Mouse (Mus musculus) lung, postnatal 4 days (tissue): ENCODE data around the gene Cdc42ep1.
A peak's percentile ranks its signal among the peaks of the same experiment; 100 is the strongest.

Experiments used
- DNase-seq, 2 experiments: peaks; one replicate each; pipeline ENCODE4 v3.0.0; 2021

Gene Cdc42ep1

DNA sequence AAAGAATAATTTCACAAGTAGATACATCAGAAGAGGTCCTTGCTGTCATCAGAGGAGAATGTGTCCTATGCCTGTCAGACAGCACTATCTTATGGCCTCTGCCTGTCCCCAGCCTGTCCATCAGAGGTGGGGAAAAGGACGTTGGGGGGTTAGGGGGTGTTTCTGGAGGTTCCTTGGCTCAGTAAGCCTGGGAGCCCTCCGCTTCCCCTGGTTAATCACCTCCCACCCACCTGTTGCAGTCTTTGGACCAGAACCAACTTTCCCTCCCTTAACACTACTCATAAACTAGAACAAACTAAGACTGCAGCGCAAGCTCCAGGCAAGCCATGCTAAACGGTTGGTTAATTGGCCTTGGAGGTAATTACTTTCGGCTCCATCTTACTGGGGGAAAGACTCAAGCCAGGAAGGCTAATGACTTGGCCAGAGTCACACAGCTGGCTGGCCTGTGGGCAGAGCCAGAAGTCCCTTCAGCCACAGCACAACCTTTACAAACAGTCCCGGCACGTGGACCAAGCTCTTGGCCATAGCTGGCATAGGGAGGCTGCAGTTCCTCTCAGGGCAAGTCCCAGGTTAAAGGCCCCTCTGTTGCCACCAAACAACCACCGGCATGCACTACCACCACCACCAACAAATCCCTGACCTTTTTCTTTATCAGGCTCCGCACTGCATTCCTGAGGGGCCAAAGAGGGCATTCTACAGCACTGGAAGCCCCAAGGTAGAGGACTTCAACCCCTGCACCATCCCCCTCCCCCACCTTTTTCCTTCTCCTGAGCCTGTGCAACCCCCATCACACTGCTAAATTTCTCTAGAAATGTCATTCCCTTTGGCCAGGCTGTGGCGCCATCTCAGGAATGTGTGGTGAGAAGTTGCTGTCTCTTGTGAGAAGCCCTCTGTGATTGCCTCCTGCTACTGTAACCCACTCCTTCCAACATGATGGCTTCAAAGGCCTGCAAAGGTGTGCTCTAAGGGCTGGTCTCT is 11.4 kb upstream of the Cdc42ep1 start:
- DNase-seq, result peak in 1 of 2 experiments; percentile 24

DNA sequence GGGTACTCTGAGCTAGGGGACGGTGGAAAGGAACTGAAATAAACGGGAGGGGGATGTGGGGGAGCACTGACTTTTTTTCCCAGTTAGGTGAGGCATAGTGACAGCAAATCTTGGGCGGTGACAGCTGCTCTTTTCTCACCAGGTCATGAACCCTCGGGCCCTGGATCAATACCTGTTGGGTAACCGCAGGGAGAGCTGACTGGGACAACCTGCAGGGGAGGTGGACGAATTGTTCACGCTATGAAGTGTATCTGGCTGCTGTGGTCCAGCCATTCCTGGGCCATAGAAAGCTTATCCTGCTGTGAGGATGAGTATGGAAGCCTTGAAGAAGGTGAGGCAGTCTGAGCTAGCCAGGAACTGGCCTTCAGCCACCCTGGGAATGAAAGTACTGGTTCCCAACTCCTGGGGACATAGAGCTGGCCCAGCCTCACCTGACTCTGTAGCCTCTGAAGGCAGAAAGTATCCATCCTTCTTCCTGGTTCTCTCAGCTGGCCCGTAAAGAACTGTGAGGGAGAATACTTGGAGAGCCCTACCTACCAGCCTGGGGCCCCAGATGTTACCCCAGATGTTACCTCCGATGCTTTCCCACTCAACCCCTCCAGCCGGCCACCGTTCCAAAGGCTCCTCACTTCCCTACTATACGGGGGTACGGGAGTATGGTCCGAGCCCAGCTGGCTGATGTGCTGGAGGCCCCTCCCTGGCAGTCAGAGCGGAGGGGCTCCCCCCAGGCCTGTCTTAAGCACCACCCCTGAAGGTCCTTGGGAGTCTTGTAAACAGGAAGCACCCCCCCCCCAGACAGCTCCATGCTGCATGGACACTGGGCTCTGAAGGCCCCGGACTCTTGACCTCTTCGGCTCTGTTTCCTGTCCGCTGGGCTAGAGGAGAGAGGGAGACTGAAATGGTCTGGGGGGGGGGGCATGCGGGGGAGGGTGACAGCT is 10.4 kb upstream of the Cdc42ep1 start:
- peak; percentile 67 to 90 for DNase-seq

DNA sequence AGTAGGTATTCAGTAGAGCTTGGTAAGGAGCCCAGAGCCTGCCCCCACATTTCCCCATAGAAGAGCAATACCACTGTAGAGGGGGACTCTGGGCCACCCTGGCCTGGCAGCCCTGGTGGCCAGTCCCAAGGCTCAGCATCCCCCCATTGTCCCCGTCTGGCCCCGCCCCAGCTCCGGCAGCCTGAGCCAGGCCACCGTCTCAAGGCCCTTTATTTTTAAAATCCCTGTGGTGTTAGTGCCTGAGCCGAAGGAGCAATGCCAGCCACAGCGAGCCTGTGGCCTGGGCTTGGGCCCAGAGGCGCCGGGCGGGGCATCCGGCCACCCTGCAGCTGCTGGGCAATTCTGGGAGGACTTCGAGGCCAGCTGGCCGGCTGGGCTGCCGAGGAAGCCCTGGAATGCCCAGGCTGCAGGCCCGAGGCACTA is 9.7 kb upstream of the Cdc42ep1 start:
- DNase-seq, result peak; percentile 88 to 96

DNA sequence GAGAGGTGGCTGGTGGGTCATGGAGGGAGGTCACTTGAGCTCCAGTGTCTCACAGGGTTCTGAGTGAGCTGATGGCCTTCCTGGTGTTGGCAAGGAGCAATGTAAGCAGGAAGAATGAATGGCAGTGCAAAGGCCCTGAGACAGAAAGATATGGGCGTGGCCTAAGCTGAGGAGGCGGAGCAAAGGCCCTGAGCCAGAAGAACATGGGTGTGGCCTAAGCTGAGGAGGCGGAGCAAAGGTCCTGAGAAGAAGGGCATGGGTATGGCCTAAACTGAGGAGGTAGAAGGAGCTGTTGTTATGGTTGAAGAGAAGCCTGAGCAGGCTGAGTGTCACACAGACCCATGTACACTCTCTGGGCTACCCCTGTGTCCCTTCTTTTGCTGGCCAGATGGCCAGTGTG is 8.8 kb upstream of the Cdc42ep1 start:
- DNase-seq, result peak in 1 of 2 experiments; percentile 49

- peak; percentile 71 to 91 for DNase-seq
Measured at GRCm38 (mm10) chr15:78834233-78835005, 8.0 kb upstream of the Cdc42ep1 start.

DNA sequence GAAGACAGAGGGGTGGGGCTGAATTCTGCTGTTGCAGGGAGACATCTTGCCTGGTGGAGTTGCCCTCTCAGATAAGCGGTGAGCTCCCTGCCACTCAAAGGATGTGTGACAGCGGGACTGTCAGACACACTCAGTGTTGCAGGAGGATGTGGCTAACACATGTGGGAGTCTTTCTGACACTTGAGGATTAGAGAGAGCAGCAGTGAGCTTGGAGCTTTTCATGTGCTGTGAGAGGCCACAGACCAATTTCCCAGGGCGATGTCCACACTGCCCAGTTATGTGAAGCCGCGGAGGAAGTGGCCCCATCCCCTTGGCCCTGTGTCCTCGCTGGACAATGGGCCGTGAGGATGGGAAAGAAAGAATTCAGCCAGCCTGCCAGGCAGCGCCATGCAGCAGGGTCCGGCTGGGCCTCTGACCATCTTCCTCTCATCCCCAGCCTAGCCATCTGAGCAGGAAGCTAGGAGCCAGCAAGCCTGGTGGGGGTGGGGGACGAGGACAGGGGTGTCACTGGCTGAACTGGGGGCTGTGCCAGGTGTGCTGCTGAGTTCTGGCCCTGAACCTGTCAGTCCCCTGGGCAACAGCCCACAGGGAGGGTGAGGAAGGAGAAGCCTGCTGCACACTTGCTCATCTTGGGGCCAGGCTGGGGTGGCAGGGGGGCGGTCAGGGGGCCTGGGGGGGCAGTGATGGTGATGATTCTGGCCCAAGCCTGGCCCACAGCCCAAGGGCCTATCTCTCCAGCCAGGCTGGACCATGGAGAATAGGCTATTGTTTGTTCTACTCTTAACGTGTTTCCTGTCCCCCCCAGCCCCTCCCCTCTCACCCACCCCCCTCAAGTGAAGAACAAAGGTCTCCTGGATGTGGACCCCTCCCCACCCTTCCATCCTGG is 7.0 kb upstream of the Cdc42ep1 start:
- DNase-seq, result peak; percentile 78 to 90

- peak; percentile 82 to 90 for DNase-seq
Measured at GRCm38 (mm10) chr15:78836086-78836621, 6.3 kb upstream of the Cdc42ep1 start.

GRCm38 (mm10) chr15:78839744-78840143 is 2.7 kb upstream of the Cdc42ep1 start:
- peak in 1 of 2 experiments; percentile 52 for DNase-seq

GRCm38 (mm10) chr15:78840241-78840640 is 2.2 kb upstream of the Cdc42ep1 start:
- peak; percentile 54 to 79 for DNase-seq

DNA sequence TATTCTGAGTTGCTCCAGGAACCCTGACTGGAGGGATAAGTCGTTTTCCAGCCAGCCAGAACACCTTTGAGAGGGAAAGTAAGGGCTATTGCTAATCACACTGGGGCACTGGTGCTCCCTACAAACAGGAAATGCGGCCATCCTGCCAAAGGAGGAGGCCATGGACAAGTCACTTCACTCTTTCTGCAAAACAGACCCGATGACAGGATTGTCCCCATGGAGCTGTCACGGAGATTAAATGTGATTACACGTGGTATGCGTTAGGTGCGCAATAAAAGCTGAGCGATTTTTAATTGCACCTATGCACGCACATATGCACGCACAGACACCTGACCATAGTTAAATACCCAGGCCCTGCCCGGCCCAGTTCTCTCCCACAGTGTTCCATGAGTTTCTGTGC is 1.7 kb upstream of the Cdc42ep1 start:
- no peak for DNase-seq

DNA sequence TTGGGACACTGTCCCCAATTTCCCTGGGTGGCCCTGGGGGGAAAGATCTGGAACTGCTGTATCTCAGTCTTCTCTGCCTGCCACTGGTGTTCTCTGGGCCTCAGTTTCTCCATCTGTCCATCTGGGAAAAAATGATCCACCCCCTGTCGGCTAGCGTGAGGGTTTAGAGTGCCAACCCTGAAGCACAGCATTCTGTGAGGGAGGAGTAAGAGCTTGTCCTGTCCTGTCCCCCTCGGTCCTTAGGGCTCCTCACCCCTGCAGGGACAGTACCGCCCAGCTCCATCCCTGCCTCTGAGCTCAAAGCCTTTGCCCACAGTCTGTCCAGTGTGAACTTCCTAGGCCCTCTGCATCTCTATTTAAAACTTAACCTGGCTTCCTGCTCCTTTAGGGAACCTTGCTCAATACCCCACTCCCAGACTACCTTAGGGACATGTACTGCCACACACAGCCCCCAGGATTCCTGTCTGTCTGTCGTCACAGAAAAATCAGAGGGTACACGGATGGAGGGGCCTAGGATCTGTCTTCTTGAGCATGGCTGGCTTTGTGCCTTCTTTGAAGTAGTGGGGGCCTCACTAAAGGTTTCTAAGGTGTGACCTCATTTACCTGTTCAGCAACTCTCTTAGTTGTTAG is 1.1 kb upstream of the Cdc42ep1 start:
- DNase-seq, result no peak

GRCm38 (mm10) chr15:78843581-78844469 is 1.4 kb downstream of the Cdc42ep1 start:
- peak; percentile 67 to 75 for DNase-seq

DNA sequence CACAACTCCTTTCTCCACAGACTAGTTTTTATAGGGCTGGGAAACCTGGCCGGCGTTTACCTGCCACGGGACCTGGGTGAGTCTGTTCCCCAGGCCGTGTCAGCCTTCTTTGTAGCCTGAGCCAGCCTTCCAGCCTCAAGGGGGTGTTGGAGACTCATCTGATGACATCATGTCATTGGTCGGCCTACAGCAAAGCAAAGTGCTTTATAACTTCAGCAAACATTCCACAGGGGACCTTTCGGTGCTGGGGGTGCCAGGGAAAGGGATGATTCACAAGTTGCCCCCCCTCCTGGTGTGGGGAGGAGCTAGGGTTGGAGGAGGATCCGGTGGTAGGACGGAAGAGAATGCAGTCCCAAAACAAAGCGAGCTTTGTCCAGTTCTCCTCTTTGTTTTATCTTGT is 2.4 kb downstream of the Cdc42ep1 start:
- DNase-seq, result peak; percentile 85 to 88

GRCm38 (mm10) chr15:78845321-78845720 is 2.9 kb downstream of the Cdc42ep1 start:
- peak in 1 of 2 experiments; percentile 46 for DNase-seq

DNA sequence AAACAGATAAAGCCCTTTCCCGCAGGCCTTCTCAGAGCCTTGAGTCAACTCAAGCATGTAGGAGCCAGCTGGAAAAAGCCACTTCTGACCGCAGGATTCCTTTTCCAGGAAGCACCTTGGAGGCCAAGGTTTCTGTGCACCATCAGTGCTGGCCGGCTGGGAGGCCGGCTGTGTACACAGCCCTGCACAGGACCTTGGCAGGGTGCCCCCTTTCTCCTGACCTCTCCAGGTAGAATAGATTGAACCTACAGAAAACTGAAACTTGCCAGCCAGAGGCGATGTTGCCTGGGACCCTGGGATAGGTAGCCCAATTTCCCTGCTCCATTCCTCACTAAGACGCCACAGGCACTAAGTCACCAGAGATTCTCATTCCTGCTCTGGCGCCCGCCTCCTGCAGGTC is 3.4 kb downstream of the Cdc42ep1 start:
- DNase-seq, result peak in 1 of 2 experiments; percentile 71

DNA sequence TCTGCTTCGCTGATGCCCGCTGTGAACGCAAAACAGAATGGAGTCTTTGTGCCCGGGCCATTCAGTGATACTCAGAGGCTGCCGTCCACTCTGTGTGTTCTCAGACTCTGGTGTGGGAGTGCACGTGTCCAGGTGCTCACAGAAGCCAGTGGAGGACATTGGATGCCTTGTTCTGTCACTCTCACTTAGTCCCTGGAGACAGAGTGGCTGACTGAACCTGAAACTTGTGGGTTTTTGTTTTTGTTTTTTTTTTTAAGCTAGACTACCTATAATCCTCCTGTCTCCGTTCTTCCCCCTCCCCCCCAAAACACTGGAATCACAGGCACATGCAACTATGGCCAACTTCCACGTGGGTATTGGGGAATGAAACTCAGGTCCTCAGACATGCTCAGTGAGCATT is 3.9 kb downstream of the Cdc42ep1 start:
- no peak for DNase-seq

GRCm38 (mm10) chr15:78846805-78847204 is 4.4 kb downstream of the Cdc42ep1 start:
- DNase-seq, result peak in 1 of 2 experiments; percentile 54

DNA sequence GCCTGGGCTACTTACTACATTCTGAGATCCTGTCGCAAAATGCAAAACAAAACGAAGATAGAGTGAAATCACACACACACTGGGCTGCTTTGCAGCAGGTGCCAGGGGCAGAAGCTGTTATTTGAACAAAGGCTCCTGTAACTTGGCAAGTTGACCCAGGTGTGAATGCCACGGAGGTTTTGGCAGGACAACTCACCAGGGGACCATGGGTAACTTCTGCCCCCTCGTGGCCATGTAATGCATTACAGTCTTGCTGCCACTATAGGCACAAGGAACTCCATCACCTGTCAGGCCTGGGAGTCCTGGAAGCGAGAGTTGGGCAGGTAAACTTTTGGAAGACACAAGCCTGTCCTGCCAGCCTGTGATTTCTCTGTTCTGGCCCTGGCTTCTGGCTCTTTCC is 6.0 kb downstream of the Cdc42ep1 start:
- peak; percentile 84 to 90 for DNase-seq

- no peak for DNase-seq
Measured at GRCm38 (mm10) chr15:78849485-78849884, 7.1 kb downstream of the Cdc42ep1 start.
